Mouse (Mus musculus): Measurements from ENCODE around the gene Hist1h4d. TPM values are rescaled to one million over a fixed set of nuclear protein-coding genes. Genes with fewer than 3 reads are reported as not detected.
"Not testable (repeated sequence)": the region's sequence is repeated elsewhere in the genome, so short reads cannot be mapped to it uniquely, and the experiment has no call there.

The Hist1h4d gene
- polyA plus RNA-seq, 1 experiment from 2014 or later, result 160 TPM

- Histone ChIP-seq H3K4me2 (peak overlapping the region; percentile 75), H3K4me1 (peaks cover 23% of the 10 kb centered on the region), H3K4me3 (peak overlapping the region; percentile 50), H3K9ac (peak overlapping the region; percentile 85), H3K9me3 (no peaks in the 10 kb centered on the region), H3K27ac (peak overlapping the region; percentile 92), H3K27me3 (no peaks in the 10 kb centered on the region), H3K36me3 (no peaks in the 10 kb centered on the region)
- ATAC-seq (ENCODE audit: insufficient number of reproducible peaks, insufficient read depth, low FRiP score, low TSS enrichment, low read depth), result no peak
- WGBS, result 33% methylated on average over 6 of the region's 6 CpGs
Observed at GRCm38 (mm10) chr13:23576906-23577639, 4.3 kb upstream of the Hist1h4d start.

GRCm38 (mm10) chr13:23577835-23578234 is 3.6 kb upstream of the Hist1h4d start:
- Histone ChIP-seq H3K4me2 (no peak overlapping the region), H3K36me3 (no peaks in the 10 kb centered on the region), H3K4me3 (no peak overlapping the region), H3K27me3 (no peaks in the 10 kb centered on the region), H3K4me1 (peaks cover 31% of the 10 kb centered on the region), H3K9ac (no peak overlapping the region), H3K9me3 (no peaks in the 10 kb centered on the region), H3K27ac (peak overlapping the region; percentile 64; the same call in 1 of the 2 replicates)
- ATAC-seq (ENCODE audit: insufficient number of reproducible peaks, insufficient read depth, low FRiP score, low TSS enrichment, low read depth), result no peak
- WGBS, result 83% methylated on average over 1 of the region's 1 CpGs

- Histone ChIP-seq H3K4me2 (peak overlapping the region; percentile 84), H3K36me3 (no peaks in the 10 kb centered on the region), H3K4me1 (peaks cover 34% of the 10 kb centered on the region), H3K27ac (peak overlapping the region; percentile 98), H3K27me3 (no peaks in the 10 kb centered on the region), H3K4me3 (peak overlapping the region; percentile 59), H3K9ac (peak overlapping the region; percentile 80), H3K9me3 (no peaks in the 10 kb centered on the region)
- no peak for ATAC-seq (ENCODE audit: insufficient number of reproducible peaks, insufficient read depth, low FRiP score, low TSS enrichment, low read depth)
- 4% methylated on average over 6 of the region's 6 CpGs for WGBS
Observed at GRCm38 (mm10) chr13:23582219-23583056, 1.0 kb downstream of the Hist1h4d start.

- Histone ChIP-seq H3K27ac (peak overlapping the region; percentile 98), H3K27me3 (no peaks in the 10 kb centered on the region), H3K9me3 (no peaks in the 10 kb centered on the region), H3K9ac (peak overlapping the region; percentile 41; the same call in 1 of the 2 replicates), H3K4me3 (no peak overlapping the region), H3K4me2 (peak overlapping the region; percentile 84), H3K4me1 (peaks cover 34% of the 10 kb centered on the region), H3K36me3 (no peaks in the 10 kb centered on the region)
- ATAC-seq (ENCODE audit: insufficient number of reproducible peaks, insufficient read depth, low FRiP score, low TSS enrichment, low read depth), result no peak
Observed at GRCm38 (mm10) chr13:23583387-23584068, 2.1 kb downstream of the Hist1h4d start.

- Histone ChIP-seq H3K4me3 (peak overlapping the region; percentile 50), H3K9me3 (no peaks in the 10 kb centered on the region), H3K27me3 (no peaks in the 10 kb centered on the region), H3K27ac (peak overlapping the region; percentile 98), H3K9ac (peak overlapping the region; percentile 78), H3K4me2 (peak overlapping the region; percentile 84), H3K4me1 (peaks cover 34% of the 10 kb centered on the region), H3K36me3 (no peaks in the 10 kb centered on the region)
- ATAC-seq (ENCODE audit: insufficient number of reproducible peaks, insufficient read depth, low FRiP score, low TSS enrichment, low read depth), result no peak
Observed at GRCm38 (mm10) chr13:23584331-23584730, 2.9 kb downstream of the Hist1h4d start.

- Histone ChIP-seq H3K36me3 (no peaks in the 10 kb centered on the region), H3K4me2 (peak overlapping the region; percentile 84), H3K27ac (peak overlapping the region; percentile 98), H3K27me3 (no peaks in the 10 kb centered on the region), H3K9me3 (no peaks in the 10 kb centered on the region), H3K4me1 (peaks cover 34% of the 10 kb centered on the region), H3K9ac (peak overlapping the region; percentile 78), H3K4me3 (peak overlapping the region; percentile 50)
- under 1% methylated on average over 21 of the region's 21 CpGs for WGBS
- no peak for ATAC-seq (ENCODE audit: insufficient number of reproducible peaks, insufficient read depth, low FRiP score, low TSS enrichment, low read depth)
Observed at GRCm38 (mm10) chr13:23585029-23585441, 3.6 kb downstream of the Hist1h4d start.

- H3K27me3 ChIP-seq, H3K9me3 ChIP-seq, H3K36me3 ChIP-seq: not testable (repeated sequence)
- Histone ChIP-seq H3K27ac (peak overlapping the region; percentile 98), H3K4me3 (peak overlapping the region; percentile 50), H3K9ac (peak overlapping the region; percentile 78), H3K4me2 (peak overlapping the region; percentile 84), H3K4me1 (peaks cover 34% of the 10 kb centered on the region)
- under 1% methylated on average over 34 of the region's 36 CpGs for WGBS
- ATAC-seq (ENCODE audit: insufficient number of reproducible peaks, insufficient read depth, low FRiP score, low TSS enrichment, low read depth), result peak; percentile 85
Observed at GRCm38 (mm10) chr13:23585442-23586098, 4.2 kb downstream of the Hist1h4d start.

- WGBS, result 2% methylated on average over 22 of the region's 22 CpGs
- Histone ChIP-seq H3K4me2 (peak overlapping the region; percentile 84), H3K36me3 (no peaks in the 10 kb centered on the region), H3K9ac (peak overlapping the region; percentile 72), H3K4me3 (peak overlapping the region; percentile 50), H3K4me1 (peaks cover 29% of the 10 kb centered on the region), H3K27me3 (no peaks in the 10 kb centered on the region), H3K27ac (peak overlapping the region; percentile 95), H3K9me3 (no peaks in the 10 kb centered on the region)
- ATAC-seq (ENCODE audit: insufficient number of reproducible peaks, insufficient read depth, low FRiP score, low TSS enrichment, low read depth), result no peak
Observed at GRCm38 (mm10) chr13:23586099-23586939, 4.9 kb downstream of the Hist1h4d start.

- Histone ChIP-seq H3K9ac (peak overlapping the region; percentile 72), H3K9me3 (no peaks in the 10 kb centered on the region), H3K4me1 (peaks cover 28% of the 10 kb centered on the region), H3K27ac (peak overlapping the region; percentile 95), H3K27me3 (no peaks in the 10 kb centered on the region), H3K4me2 (peak overlapping the region; percentile 84), H3K4me3 (peak overlapping the region; percentile 50), H3K36me3 (no peaks in the 10 kb centered on the region)
- no peak for ATAC-seq (ENCODE audit: insufficient number of reproducible peaks, insufficient read depth, low FRiP score, low TSS enrichment, low read depth)
- 7% methylated on average over 1 of the region's 1 CpGs for WGBS
Observed at GRCm38 (mm10) chr13:23586940-23587225, 5.5 kb downstream of the Hist1h4d start.

GRCm38 (mm10) chr13:23591206-23591605 is 9.8 kb downstream of the Hist1h4d start:
- Histone ChIP-seq H3K9me3 (no peaks in the 10 kb centered on the region), H3K4me3 (no peak overlapping the region), H3K27me3 (no peaks in the 10 kb centered on the region), H3K36me3 (no peaks in the 10 kb centered on the region), H3K9ac (no peak overlapping the region), H3K4me2 (no peak overlapping the region), H3K4me1 (peaks cover 4% of the 10 kb centered on the region; the same call in 1 of the 2 replicates), H3K27ac (no peak overlapping the region)
- no peak for ATAC-seq (ENCODE audit: insufficient number of reproducible peaks, insufficient read depth, low FRiP score, low TSS enrichment, low read depth)
- WGBS, result 93% methylated on average over 7 of the region's 7 CpGs
